Mouse (Mus musculus) left cerebral cortex, adult 9 months (tissue): Measurements from ENCODE around the gene Rnf126.

ENCODE experiments used
- DNase-seq, 2 experiments: peaks; one replicate each; pipeline ENCODE4 v3.0.0; 2022; ENCODE audit warnings: low spot score in 2 of 2

Rnf126 gene

GRCm38 (mm10) chr10:79729357-79729965 is 37.3 kb downstream of the Rnf126 start:
- peak; percentile 63 to 70 for DNase-seq

- peak in 1 of 2 experiments; percentile 65 for DNase-seq
Measured at GRCm38 (mm10) chr10:79728323-79729249, 38.2 kb downstream of the Rnf126 start.

GRCm38 (mm10) chr10:79726090-79726489 is 40.7 kb downstream of the Rnf126 start:
- DNase-seq: no peak

- DNase-seq: no peak
Measured at GRCm38 (mm10) chr10:79723692-79724091, 43.1 kb downstream of the Rnf126 start.

GRCm38 (mm10) chr10:79723047-79723446 is 43.7 kb downstream of the Rnf126 start:
- DNase-seq: no peak

- no peak for DNase-seq
Measured at GRCm38 (mm10) chr10:79721089-79721488, 45.7 kb downstream of the Rnf126 start.

GRCm38 (mm10) chr10:79717640-79718357 is 49.0 kb downstream of the Rnf126 start:
- no peak for DNase-seq

- DNase-seq: no peak
Measured at GRCm38 (mm10) chr10:79716988-79717355, 49.8 kb downstream of the Rnf126 start.

- no peak for DNase-seq
Measured at GRCm38 (mm10) chr10:79716254-79716987, 50.3 kb downstream of the Rnf126 start, which contains the start of gene Hcn2. Hcn2 (plus strand) TSS chr10:79716634.

- DNase-seq: no peak
Measured at GRCm38 (mm10) chr10:79714996-79715395, 51.8 kb downstream of the Rnf126 start.

GRCm38 (mm10) chr10:79713163-79713562 is 53.6 kb downstream of the Rnf126 start:
- DNase-seq: no peak

GRCm38 (mm10) chr10:79712499-79713126 is 54.1 kb downstream of the Rnf126 start:
- DNase-seq: peak in 1 of 2 experiments; percentile 80

GRCm38 (mm10) chr10:79712029-79712428 is 54.7 kb downstream of the Rnf126 start:
- no peak for DNase-seq

GRCm38 (mm10) chr10:79709307-79709706 is 57.4 kb downstream of the Rnf126 start:
- DNase-seq: no peak

GRCm38 (mm10) chr10:79708668-79709067 is 58.1 kb downstream of the Rnf126 start:
- no peak for DNase-seq
